ENCODE assay signal across 24 mouse cellular contexts in genomic region chr19:16543688-16544087, GRCm38 (mm10).
A peak's percentile ranks its signal among the peaks of the same experiment; 100 is the strongest.
DNase-seq lines count a peak whose midpoint lies in the region; ATAC-seq lines count a peak whose summit lies in the region.
"Had no signal": no experiment of that assay in that cellular context is flagged by ENCODE, and none has a peak within 500 bp of the region (broad histone marks: within the 10 kb centered on the region; RNA-seq: fewer than 3 reads in every experiment).

No protein-coding gene starts in this region.

- ATAC-seq in heart, embryonic 12.5 days (ENCODE audit: insufficient number of reproducible peaks, low FRiP score): no peak
- ATAC-seq in heart, embryonic 16.5 days (replicated peaks; ENCODE audit: extremely low read depth, insufficient read depth, low FRiP score): peak; percentile 70; the same call in 1 of the 2 replicates
- no peak for ATAC-seq in heart, embryonic 11.5 days (replicated peaks; ENCODE audit: insufficient number of reproducible peaks, low FRiP score, low TSS enrichment)
- ATAC-seq: activated CD4-positive, CD25-positive, alpha-beta regulatory T cell, adult 4 months; CD4-positive, CD25-positive, alpha-beta regulatory T cell, adult 4 months; forebrain, embryonic 13.5 days; forebrain, embryonic 15.5 days; Patski had no signal

- no peaks in the 10 kb centered on the region for H3K36me3 ChIP-seq in heart, embryonic 12.5 days
- no peaks in the 10 kb centered on the region for H3K36me3 ChIP-seq in heart, embryonic 16.5 days (ENCODE audit: control insufficient read depth, insufficient read depth)
- H3K36me3 ChIP-seq in heart, embryonic 11.5 days (ENCODE audit: control insufficient read depth, insufficient read depth, low read length): no peaks in the 10 kb centered on the region
- H3K36me3 ChIP-seq: embryonic facial prominence, embryonic 10.5 days; embryonic facial prominence, embryonic 12.5 days; forebrain, embryonic 15.5 days; G1E had no signal

- H3K27ac ChIP-seq in heart, embryonic 12.5 days (ENCODE audit: poor library complexity, severe bottlenecking): no peak overlapping the region
- no peak overlapping the region for H3K27ac ChIP-seq in heart, embryonic 16.5 days (ENCODE audit: low read length)
- H3K27ac ChIP-seq in heart, embryonic 11.5 days (ENCODE audit: low read depth, low read length): no peak overlapping the region
- H3K27ac ChIP-seq: embryonic facial prominence, embryonic 10.5 days; embryonic facial prominence, embryonic 12.5 days; forebrain, embryonic 13.5 days; forebrain, embryonic 15.5 days had no signal

- DNase-seq in gastrocnemius, adult 18-20 months (ENCODE audit: low spot score): peak; percentile 39
- DNase-seq in gastrocnemius, postnatal 36 days: no peak
- DNase-seq in heart, adult 11 months: peak; percentile 77
- DNase-seq: adrenal gland, adult 8-10 months; adrenal gland, postnatal 14 days; adrenal gland, postnatal 36 days; B cell, adult 2 months; cerebellum, adult 11-12 months; cerebellum, adult 2 months; cerebellum, adult 9-10 months; cerebellum, postnatal 10 days; cerebellum, postnatal 25 days had no signal

- 56% methylated on average over 4 of the region's 4 CpGs for WGBS in heart, embryonic 12.5 days
- WGBS in heart, embryonic 16.5 days: 49% methylated on average over 4 of the region's 4 CpGs
- 49% methylated on average over 4 of the region's 4 CpGs for WGBS in heart, embryonic 11.5 days (ENCODE audit: insufficient replicate concordance)

- no peaks in the 10 kb centered on the region for H3K9me3 ChIP-seq in heart, embryonic 12.5 days (replicated peaks)
- H3K9me3 ChIP-seq in heart, embryonic 16.5 days (replicated peaks; ENCODE audit: control insufficient read depth, low read length): no peaks in the 10 kb centered on the region
- no peaks in the 10 kb centered on the region for H3K9me3 ChIP-seq in heart, embryonic 11.5 days (replicated peaks; ENCODE audit: control insufficient read depth, low read length)
- H3K9me3 ChIP-seq: embryonic facial prominence, embryonic 10.5 days; embryonic facial prominence, embryonic 12.5 days; forebrain, embryonic 13.5 days; forebrain, embryonic 15.5 days; G1E had no signal

- intact Hi-C loops in gastrocnemius, postnatal 36 days (cut with DNase I): no loop called here

- H3K4me1 ChIP-seq in heart, embryonic 12.5 days (replicated peaks): no peaks in the 10 kb centered on the region
- peaks cover 5% of the 10 kb centered on the region; the same call in 1 of the 2 replicates for H3K4me1 ChIP-seq in heart, embryonic 16.5 days (ENCODE audit: control insufficient read depth, insufficient read depth, low read length)
- H3K4me1 ChIP-seq in heart, embryonic 11.5 days (ENCODE audit: control insufficient read depth, insufficient read depth, low read length): 0 out of 2 replicates have a peak, but pooled peaks cover 3% of the 10 kb centered on the region
- H3K4me1 ChIP-seq: embryonic facial prominence, embryonic 10.5 days; embryonic facial prominence, embryonic 12.5 days; forebrain, embryonic 13.5 days; forebrain, embryonic 15.5 days had no signal

- no peak overlapping the region for H3K9ac ChIP-seq in heart, embryonic 12.5 days
- no peak overlapping the region for H3K9ac ChIP-seq in heart, embryonic 16.5 days (ENCODE audit: low read length)
- no peak overlapping the region for H3K9ac ChIP-seq in heart, embryonic 11.5 days (ENCODE audit: low read depth, low read length)
- H3K9ac ChIP-seq: embryonic facial prominence, embryonic 12.5 days; forebrain, embryonic 13.5 days; forebrain, embryonic 15.5 days had no signal

- H3K27me3 ChIP-seq in heart, embryonic 12.5 days (replicated peaks): no peaks in the 10 kb centered on the region
- H3K27me3 ChIP-seq in heart, embryonic 16.5 days (ENCODE audit: control insufficient read depth, insufficient read depth, low read length): no peaks in the 10 kb centered on the region
- H3K27me3 ChIP-seq in heart, embryonic 11.5 days (ENCODE audit: control insufficient read depth, insufficient read depth, low read length): no peaks in the 10 kb centered on the region
- H3K27me3 ChIP-seq: CH12.LX; embryonic facial prominence, embryonic 12.5 days; forebrain, embryonic 13.5 days; forebrain, embryonic 15.5 days; Patski had no signal

- H3K4me3 ChIP-seq in heart, embryonic 12.5 days: no peak overlapping the region
- H3K4me3 ChIP-seq in heart, embryonic 16.5 days (ENCODE audit: low read length): no peak overlapping the region
- no peak overlapping the region for H3K4me3 ChIP-seq in heart, embryonic 11.5 days (ENCODE audit: low read depth, low read length)
- H3K4me3 ChIP-seq: embryonic facial prominence, embryonic 10.5 days; embryonic facial prominence, embryonic 12.5 days; forebrain, embryonic 13.5 days; forebrain, embryonic 15.5 days had no signal

- H3K4me2 ChIP-seq in heart, embryonic 12.5 days: no peak overlapping the region
- H3K4me2 ChIP-seq in heart, embryonic 16.5 days (ENCODE audit: low read depth, low read length): no peak overlapping the region
- no peak overlapping the region for H3K4me2 ChIP-seq in heart, embryonic 11.5 days
- H3K4me2 ChIP-seq: embryonic facial prominence, embryonic 12.5 days; forebrain, embryonic 13.5 days; forebrain, embryonic 15.5 days had no signal

Comparison
In these comparisons a context has a peak if more than half of its experiments do, and no peak if none do; other contexts are left out.
1. DNase-seq: peak in gastrocnemius, adult 18-20 months (single experiment) and heart, adult 11 months (single experiment); none in gastrocnemius, postnatal 36 days (0 of 2).